Mouse (Mus musculus) gastrocnemius, adult 8-10 months (tissue): ENCODE data around the gene Dguok. TPM values are rescaled to one million over a fixed set of nuclear protein-coding genes. Genes with fewer than 3 reads are reported as not detected.

Experiments
- DNase-seq, 2 experiments: peaks; one replicate each; pipeline ENCODE4 v3.0.0; 2022; ENCODE audit warnings: low spot score in 2 of 2
- total RNA-seq, 4 experiments: library from RNA; stranded (reverse); gene quantifications; 2 replicates each; pipeline ENCODE4 v1.2.4; 2022

The Dguok gene
- 10 to 100 TPM; 14.6 to 17.3 (median 16.2) TPM for total RNA-seq

DNA sequence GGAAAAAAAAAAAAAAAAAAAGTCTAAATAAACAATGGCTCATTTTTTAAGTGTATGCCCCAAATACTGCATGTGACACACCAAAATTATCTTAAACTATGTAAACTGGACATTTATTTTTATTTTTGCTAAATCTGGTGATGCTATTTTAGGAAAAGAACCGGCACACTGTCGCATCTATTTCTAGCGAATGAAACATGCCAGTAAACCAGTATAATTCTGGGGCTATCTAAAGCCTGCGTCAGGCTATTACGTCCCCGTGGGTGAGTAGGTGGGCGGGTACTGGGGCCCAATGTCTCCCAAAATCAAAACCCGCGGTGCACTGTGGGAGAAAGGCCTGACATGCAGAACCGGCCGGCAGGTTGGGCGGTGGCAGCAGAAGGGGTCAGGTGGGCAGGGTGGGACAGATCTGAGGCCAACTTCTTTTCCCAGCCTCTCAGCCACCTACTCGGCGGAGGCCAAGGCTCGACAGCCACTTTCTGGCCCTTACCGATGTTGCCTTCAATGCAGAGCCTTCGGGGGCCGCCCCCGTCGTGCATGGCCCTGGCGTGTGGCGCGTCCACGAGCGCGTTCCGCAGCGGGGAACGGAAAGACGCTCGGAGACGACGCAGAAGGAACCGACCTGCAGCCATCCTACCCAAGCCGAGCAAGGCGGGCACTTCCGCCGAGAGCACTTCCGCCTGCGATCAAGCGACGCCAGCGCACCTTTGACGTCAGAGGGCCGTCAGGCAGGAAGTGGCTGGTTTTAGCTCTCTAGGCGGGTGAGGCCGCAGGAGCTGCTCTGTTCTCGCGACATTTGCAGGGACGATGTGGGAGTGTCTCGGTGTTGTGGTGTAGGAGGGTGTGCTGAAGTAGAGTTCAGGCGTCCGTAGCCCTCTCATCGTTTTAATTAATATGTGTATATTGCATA, at the start of gene Dguok:
TSS of gene Dguok (minus strand) at position 712 of the 910 bp plus-strand sequence.
- DNase-seq, result peak; percentile 91 to 96

DNA sequence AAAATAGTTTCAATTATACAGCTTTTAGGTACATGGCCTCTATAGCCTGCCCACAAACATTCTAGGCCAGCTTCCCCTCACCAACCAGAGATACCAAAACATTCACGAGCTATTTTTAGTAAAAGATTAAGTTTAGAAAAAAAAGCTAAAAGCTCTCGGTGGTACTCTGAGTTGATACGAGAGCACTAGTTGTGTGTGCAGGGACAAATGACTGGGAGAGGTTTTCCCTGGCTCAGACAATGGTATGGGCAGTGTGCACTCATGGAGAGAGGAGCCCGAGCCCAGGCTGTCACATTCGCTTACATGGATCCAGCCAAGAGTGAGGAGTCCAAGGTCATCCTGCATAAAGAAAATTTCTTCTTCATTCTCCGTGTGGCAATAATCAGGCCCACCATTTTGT, 49.2 kb upstream of the Dguok start:
- DNase-seq, result no peak

DNA sequence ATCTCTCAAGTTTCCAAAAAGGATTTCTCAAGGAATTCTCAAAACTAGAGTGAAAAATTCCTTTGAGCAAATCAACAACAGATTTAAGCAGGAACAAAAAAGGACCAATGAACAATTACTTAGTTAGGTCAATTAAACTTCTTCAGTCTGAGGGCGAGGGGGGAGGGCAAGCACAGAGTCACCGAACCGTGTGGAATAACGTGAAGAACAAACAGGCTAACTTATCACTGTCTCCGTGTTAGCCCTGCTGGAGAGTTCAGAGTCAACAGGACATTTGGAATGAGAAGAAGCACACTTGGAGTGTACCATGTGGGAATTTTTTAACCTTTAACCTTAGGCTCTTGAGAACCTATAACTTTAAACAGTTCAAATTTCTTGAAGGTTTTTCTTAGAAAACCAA, 41.6 kb upstream of the Dguok start:
- DNase-seq, result no peak

DNA sequence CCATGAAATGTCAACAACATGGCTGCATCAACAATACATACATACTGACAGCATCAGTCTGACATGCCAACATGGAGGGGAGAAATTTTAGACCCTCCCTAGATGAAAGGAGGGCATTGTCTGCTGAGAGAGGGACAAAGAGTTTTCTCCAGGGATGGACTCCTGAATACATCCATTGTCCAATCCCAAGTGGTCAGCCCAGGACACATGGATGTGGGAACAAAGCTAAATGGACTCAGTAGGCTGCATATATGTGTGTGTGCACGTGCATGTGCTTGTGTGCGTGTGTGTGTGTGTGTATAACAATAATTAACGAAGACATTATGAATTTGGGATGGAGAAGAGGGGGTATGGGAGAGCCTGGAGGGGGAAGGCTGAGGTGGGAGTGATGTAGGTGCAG, 39.0 kb upstream of the Dguok start:
- no peak for DNase-seq

DNA sequence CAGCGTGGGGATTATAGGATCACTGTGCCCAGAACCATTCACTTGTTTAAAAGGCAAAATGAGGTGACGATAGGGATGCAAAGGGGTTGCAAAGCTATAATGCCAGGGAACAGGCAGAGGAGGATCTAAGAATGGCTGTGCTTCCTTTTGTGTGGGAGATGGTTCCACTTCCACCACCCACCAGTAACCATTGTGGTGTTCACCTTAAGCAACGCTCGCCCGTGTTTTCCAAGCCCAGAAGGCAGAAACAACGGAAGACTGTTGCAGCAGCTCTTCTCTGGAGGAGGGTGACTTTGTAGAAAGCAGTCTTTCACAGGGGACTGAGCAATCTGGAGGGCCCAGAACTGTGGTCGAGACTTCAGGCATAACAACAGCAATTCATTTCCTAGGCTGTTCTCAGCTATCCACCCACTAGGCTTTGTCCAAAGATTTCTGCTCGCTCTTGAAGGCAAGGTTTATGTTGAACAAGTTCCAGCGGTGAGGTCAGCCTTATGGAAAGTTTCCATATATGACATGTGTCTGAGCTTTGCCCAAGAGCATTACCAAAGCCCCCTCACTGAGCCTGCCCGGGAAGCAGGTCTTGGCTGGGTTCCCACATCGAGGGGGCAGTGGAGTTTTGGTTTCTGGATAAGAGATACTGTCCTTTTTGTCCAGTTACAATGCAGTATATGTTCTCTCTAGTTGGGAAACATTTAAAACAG, 35.1 kb upstream of the Dguok start:
- DNase-seq, result no peak

DNA sequence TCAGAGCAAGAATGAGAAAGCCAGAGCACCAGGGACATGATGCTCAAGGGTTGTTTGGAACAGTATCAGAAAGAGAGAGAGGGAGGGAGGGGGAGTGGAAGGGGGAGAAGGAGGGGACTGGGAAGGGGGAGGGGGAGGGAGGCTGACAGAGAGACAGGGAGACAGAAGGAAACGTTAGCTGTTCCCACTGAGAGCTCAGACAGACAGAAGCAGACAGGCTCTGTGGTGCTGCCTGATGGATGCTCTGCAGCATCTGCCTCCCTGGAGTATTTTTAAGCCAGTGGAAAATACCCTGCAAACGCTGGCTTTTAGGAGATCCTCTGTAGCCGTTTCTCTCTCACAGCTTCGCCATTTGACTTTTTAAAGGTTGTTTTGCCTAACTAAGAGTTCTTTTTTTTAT, 33.2 kb upstream of the Dguok start:
- DNase-seq, result no peak

DNA sequence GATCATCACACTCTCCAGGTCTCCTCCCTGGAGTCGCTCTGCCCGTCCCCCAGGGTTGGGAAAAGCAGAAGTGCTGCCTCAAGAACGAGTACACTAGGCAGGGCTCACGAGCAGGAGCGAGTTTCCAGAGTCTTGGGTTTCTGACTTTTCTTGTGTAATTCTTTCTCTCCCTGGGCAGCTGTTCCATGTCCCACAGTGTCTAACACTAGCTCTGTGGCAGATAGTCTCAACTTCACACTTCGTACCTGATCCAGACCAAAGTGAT, 30.0 kb upstream of the Dguok start:
- no peak for DNase-seq

DNA sequence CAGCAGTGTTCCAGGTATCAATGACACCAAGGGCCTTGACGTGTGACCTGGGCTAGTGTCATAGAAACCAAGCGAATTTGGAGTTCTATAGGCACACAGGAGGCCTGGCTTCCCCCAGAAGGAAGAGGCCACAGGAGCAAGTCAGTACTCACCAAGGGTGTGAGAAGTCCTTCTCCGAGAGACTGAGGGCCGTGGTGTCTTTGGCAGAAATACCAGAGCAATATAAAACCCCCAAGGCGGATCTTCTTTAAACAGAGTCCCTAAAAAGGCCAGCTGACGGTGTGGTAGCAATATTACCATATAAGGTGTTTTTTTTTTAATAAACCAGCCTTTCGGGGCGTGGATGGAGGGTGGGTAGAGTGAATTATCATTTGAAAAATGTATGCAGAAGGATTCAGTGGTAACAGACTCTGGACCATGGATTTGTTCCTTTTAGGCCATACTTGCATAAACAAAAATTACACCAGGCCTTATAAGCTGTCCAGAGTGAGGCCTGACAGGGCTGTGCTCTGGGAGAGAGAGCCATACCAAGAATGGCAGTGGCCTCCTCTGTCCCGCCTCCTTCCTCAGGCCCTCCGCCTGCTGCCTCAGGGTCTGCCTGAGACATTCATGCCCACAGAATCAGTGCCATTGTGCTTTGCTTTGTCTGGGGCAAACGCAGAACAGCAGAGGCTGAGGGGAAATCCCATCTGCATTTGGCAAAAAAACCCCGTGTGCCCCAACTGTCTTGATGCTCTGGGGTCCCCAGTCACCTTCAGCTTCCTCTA, 29.4 kb upstream of the Dguok start, which contains the start of gene Actg2:
TSS of gene Actg2 (minus strand) at position 238 of the 767 bp plus-strand sequence.
- no peak for DNase-seq

DNA sequence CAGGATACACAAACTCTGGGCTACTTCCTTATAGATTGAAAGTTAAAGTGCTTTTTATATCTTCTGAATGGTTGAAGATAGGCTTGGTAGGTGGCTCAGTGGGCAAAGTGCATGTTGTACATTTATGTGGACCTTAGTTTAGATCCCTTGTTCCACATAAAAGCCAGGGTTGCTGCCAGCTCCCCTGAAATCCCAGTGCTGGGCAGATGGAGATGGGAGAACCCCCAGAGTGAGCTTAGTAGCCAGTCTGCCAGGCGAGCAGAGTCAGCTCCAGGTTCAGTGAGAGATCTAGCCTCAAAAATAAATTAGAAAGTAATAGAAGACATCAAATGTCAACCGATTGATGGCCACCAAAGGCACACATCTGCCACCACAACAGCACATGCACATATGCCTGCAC, 25.8 kb upstream of the Dguok start:
- no peak for DNase-seq

DNA sequence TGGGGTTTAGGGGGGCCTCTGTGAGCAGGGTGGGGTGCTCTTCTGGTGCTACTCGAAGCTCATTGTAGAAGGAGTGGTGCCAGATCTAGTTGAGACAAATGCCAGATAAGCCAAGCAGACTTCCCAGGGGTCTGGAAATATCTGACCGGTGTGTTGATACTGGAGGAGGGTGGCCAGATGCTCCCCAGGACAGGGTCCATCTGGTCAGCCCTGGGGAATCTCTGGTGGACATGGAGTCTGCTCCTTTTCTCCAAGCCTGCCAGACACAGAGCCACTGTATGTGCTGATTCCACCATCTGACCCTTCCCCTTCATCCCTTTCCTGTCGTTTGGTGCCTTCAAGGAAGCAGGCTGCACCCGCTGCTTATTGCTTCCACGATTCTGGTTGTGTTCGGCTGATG, 16.4 kb upstream of the Dguok start:
- DNase-seq, result no peak

DNA sequence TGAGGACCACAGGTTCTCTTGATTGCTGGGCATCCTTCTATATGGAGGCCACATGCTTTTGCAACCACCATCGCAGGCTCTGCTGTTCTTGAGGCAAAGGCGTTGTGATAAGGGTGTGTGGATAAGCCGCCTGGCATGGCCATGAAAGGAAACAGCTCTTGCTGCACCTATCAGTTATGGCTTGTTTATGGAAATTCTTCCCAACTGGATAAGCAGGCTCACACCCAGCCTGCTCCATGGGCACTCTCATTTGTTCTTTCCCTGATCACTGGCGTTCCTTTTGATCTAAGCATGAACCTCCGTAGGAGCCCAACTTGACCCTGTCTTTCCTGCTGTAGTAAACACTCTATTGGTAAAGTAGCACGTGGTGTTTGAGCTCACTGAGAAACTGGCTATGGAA, 15.0 kb upstream of the Dguok start:
- DNase-seq, result no peak

DNA sequence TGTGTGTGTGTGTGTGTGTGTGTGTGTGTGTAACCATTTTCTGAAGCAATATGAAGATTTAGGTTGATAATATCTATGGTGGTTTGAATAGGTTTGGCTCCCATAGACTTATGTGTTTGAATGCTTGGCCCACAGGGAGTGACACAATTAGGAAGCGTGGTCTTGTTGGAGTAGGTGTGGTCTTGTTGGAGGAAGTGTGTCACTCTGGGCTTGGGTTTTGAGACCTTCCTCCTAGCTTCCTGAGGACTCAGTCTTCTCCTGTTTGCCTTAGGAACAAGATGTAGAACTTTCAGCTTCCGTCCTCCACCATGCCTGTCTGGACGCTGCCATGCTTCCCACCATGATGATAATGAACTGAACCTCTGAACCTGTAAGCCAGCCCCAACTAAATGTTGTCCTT, 11.9 kb upstream of the Dguok start:
- no peak for DNase-seq

DNA sequence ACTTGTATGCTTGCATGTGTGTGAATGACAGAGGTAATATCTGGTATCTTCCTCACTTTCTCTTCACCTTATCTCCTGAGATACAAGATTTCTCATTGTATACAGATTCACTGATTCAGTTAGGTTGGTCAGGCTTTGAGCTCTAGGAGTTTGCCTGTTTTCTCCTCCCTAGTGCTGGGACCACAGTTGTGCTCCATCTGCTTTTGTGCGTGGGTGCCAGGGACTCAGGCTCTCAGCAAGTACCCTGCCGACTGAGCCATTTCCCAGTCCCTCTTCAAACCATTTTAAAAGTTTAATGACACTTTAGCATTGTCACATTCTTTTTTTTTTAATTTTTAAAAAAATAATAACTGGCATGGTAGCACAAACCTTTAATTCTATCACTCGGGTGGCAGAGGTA, 8.4 kb upstream of the Dguok start:
- no peak for DNase-seq

DNA sequence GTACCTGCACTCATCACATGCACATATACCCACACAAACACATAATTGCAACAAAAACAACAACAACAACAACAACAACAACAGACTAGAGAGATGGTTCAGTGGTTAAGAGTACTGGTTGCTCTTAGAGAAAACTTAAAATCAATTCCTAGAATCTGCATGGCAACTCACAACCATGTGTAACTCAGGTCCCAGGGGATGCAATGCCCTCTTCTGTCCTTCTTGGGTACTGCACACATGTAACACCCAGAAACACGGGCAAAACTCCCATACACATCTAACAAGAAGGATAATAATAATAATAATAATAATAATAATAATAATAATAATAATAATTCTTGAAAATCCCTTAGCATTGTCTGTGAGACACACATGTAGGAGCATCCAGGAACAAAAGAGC, 5.7 kb upstream of the Dguok start:
- peak; percentile 37 to 46 for DNase-seq

DNA sequence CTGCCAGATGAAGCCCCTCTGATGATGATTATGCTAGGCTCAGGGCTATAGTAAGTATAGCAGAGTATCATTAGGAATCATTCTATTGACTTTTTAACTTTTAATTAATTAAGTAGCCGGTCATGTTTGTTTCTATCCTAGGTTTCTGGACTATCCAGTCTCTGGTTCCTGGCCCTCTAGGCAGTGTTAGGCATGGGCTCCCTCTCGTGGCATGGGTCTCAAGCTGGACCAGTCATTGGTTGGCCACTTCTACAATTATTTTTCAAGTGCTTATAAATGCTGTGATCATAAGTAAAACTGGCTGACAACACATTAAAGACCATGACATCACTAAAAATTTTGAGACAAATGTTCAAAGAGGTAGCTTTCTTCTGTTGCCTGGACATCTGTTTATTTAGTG, 3.4 kb upstream of the Dguok start:
- no peak for DNase-seq

DNA sequence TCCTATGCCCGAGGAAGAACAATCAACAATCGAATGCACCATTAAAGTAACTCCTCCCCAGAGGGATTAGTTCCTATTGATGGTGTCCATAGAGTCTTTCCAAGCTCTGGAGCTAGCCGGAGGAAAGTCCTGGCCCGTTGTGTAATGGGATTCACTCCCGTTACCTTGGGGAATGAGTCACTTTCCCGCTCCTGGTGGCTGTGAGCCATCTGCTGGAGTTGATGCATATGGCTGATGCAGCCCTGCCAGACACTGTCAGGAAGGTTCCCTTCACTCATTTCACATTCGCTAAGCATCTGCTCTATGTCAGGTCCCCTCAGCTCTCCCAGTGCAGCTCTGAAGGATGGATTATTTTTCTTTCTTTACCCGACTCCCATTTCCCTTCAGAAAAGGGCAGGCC, 2.7 kb upstream of the Dguok start:
- no peak for DNase-seq

DNA sequence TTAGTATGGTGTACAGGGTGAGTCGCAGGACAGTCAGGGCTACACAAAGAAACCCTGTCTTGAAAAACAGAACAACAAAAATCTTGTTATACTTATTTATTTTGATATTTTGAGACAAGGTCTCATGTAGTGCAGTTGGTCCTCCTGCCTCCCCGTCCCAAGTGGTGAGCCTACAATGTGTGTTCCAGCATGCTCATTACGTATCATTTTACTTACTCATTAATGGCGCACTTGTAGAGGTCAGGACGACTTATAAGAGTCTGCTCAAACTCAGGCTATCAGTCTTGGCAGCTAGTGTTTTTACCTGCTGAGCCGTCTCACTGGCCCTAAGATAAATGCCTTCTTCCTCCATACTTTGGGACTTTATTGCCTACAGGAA, 388 bp upstream of the Dguok start:
- no peak for DNase-seq

DNA sequence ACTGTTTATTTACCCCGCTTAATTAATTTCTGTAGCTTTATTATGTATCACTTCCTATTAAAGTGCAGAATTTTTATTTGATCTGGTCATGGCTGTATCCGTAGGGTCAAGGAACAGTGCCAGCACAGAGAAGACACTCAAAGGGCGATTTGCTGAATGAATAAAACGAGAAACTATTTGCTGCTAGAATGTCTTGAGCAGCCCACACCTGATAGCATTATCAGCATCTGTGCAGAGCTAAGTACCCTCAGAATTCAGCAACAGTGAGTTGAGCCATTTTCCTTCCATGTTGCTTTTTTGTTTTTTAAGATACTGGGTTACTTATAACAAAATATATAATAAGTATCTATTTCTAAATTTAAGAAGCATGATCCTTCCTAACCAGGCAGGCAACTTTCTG, 1.2 kb downstream of the Dguok start:
- no peak for DNase-seq

DNA sequence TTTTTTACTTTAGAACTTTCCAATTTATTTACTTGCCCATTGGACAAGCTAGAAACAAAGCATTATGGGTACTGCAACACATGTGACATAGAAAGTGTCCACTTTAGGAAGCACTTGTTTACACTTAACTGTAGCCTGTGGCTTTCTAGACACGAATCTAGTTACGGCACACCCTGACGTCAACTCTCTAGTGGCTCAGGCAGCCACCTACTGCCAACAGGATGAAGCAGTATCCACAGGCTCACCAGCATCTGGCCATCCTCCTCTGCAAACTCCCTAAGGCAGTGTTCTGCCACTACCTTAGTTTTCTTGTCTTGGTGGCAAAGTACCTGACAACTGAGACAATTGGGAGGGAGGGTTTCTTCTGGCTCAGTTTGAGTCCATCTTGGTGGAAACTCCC, 3.4 kb downstream of the Dguok start:
- no peak for DNase-seq

DNA sequence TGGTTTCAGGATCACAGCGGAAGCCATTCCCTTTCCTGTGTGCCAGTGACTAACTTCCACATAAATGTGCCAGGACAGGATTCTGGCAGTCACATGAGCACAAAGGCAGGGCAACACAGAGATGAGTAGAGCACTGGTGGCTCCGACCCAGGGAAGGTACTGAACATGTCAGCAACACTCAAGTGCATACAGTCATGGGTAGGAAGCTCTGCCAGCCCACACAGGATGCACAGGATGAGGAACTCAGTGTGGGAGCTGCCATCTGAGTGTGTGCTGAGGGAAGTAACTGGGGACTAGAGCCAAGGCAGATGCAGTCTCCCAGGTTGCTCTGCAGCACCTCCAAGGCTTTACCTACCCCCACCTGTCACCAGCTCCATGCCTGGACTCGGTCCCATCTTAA, 4.1 kb downstream of the Dguok start:
- no peak for DNase-seq

DNA sequence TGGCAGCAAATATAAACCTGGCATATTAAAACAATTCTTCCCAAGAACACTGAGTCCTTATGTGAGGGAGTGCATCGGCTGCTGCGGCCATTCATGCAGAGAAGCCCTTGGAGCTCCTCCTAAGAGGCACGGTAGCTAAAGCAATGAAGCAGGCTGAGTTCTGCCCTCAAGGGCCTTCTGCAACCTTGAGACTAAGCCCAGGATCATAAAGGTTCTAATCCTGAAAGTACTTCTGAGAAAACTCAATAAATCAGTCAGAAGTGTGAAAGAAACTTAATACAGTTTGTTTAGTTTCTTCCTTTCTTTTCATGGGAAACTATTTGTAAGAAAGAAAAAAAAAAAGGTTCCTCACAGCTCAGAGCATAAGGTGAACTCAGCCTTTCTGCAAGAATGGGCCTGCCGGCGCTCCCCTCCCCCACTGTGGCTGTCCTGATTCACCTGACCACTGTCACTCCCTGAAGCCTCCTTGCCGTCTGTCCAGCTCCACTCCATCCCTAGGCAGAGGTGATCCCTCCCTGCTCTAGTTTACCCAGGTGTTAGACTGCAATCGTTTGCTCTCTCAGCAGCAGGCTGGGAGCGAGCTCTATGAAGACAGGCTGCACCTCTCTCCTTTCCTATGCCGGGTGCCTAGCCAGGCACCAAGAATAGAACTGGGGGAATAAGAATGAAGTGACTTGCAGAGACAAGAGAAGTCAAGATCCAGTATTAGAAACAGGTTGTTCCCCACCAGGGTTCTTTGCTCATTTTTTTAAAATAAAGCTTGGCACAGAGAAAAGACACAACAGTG, 5.1 kb downstream of the Dguok start:
- no peak for DNase-seq

DNA sequence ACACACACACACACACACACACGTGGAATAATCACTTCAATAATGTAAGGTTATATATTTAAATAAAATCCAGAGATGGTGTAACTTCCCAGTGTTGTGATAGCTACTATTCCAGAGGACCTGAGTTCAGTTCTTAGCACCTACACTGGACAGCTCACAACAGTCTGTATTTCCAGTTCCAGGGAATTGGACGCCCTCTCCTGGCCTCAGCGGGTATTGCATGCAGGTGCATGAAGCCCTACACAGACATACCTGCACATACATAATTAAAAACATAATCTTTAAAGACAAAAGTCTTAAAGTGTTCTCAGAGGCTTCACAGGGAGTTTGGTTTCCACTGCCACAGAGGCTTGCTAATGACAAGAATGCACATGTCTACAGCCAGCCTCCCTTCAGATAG, 6.3 kb downstream of the Dguok start:
- DNase-seq, result no peak
